Comparison of ENCODE assay signal across 22 mouse cellular contexts in the genomic region with DNA sequence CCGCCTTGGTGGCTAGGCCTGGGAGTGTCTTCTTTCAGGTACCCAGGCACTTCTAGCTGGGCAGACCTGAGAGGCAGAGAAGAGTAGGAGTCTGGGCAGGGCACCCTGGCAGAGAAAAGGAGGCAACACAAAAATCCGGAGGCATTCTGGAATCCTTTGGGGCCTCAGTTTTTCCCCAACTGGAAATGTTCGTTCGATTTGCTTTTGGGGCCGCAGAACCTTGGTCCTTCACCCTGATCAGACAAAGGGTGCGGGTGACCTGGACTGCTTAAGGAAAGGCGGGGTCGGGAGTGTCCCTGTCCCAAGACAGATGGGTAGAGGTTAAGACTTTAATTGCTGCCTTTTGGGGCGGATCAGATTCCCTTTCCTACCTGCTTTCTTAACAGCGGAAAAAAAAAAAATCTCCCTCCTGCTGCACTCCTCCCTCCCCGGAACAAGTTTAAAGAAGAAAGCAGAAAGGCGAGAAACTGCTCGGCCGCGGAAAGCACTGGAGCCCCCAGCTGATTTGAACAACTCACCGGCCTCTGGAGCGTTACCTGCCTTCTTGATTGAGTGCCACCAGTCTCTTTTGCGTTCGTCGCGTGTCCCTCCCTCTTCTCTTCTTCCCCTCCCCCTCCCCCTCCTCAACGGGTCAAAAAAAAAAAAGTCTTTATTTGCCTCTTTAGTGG. TPM values are rescaled to one million over a fixed set of nuclear protein-coding genes. Genes with fewer than 3 reads are reported as not detected.
DNase-seq lines count a peak whose midpoint lies in the region; ATAC-seq and TF ChIP-seq lines count a peak whose summit lies in the region.
"Had no signal": no experiment of that assay in that cellular context is flagged by ENCODE, and none has a peak within 500 bp of the region (broad histone marks: within the 10 kb centered on the region; RNA-seq: fewer than 3 reads in every experiment).

No protein-coding gene starts in this region.

- no peak overlapping the region for H3K27ac ChIP-seq in neural tube, embryonic 15.5 days (replicated peaks)
- peak overlapping the region; percentile 72 for H3K27ac ChIP-seq in forebrain, embryonic 13.5 days
- H3K27ac ChIP-seq in gastrocnemius, adult 2 months, result no peak overlapping the region
- H3K27ac ChIP-seq: heart, embryonic 10.5 days; limb, embryonic 15.5 days; macrophage had no signal

- intact Hi-C loops in gastrocnemius, adult 2 months (cut with DNase I), result no loop called here

- DNase-seq in cerebellum, postnatal 25 days, result peak; percentile 7 to 38
- peak; percentile 59 for DNase-seq in neural tube, embryonic 10.5 days (ENCODE audit: extremely low spot score, low spot score)
- DNase-seq in gastrocnemius, adult 2 months, result no peak
- no peak for DNase-seq in urinary bladder, adult 2 months (ENCODE audit: low spot score)
- DNase-seq in lung, adult 2 months, result no peak
- DNase-seq: adrenal gland, postnatal 25 days; heart, postnatal 36 days; kidney, adult 11 months; kidney, postnatal 14 days; lung, adult 18-20 months; thymus, postnatal 25 days had no signal

- H3K27me3 ChIP-seq in neural tube, embryonic 15.5 days (replicated peaks), result peaks cover 84% of the 10 kb centered on the region
- H3K27me3 ChIP-seq in forebrain, embryonic 13.5 days, result peaks cover 86% of the 10 kb centered on the region

- ATAC-seq in cerebellum, adult (ENCODE audit: insufficient number of reproducible peaks, low FRiP score, low TSS enrichment), result no peak
- no peak for ATAC-seq in neural tube, embryonic 15.5 days (ENCODE audit: low FRiP score)
- no peak for ATAC-seq in forebrain, embryonic 13.5 days

- H3K36me3 ChIP-seq in neural tube, embryonic 15.5 days, result no peaks in the 10 kb centered on the region
- H3K36me3 ChIP-seq in forebrain, embryonic 13.5 days (ENCODE audit: poor library complexity, severe bottlenecking), result no peaks in the 10 kb centered on the region
- H3K36me3 ChIP-seq: G1E; heart, embryonic 10.5 days; limb, embryonic 15.5 days had no signal

- no peak overlapping the region for H3K9ac ChIP-seq in neural tube, embryonic 15.5 days (replicated peaks)
- peak overlapping the region; percentile 67 for H3K9ac ChIP-seq in forebrain, embryonic 13.5 days
- H3K9ac ChIP-seq: limb, embryonic 15.5 days had no signal

- 0 out of 2 replicates have a peak, but pooled peaks cover 3% of the 10 kb centered on the region for H3K9me3 ChIP-seq in neural tube, embryonic 15.5 days (replicated peaks)
- H3K9me3 ChIP-seq in forebrain, embryonic 13.5 days (replicated peaks), result no peaks in the 10 kb centered on the region
- H3K9me3 ChIP-seq: heart, embryonic 10.5 days; limb, embryonic 15.5 days had no signal

- H3K4me1 ChIP-seq in neural tube, embryonic 15.5 days, result peaks cover 25% of the 10 kb centered on the region
- H3K4me1 ChIP-seq in forebrain, embryonic 13.5 days, result peaks cover 46% of the 10 kb centered on the region
- H3K4me1 ChIP-seq in lung, adult 2 months (ENCODE audit: control insufficient read depth, insufficient read depth, low read length), result no peaks in the 10 kb centered on the region

- TF ChIP-seq CTCF in gastrocnemius, adult 2 months (IDR thresholded peaks at IDR 0.05), result no peak
- TF ChIP-seq CTCF in lung, adult 2 months (IDR thresholded peaks at IDR 0.05; ENCODE audit: insufficient read depth, low read length), result no peak

- no peak overlapping the region for H3K4me3 ChIP-seq in neural tube, embryonic 15.5 days (replicated peaks)
- H3K4me3 ChIP-seq in forebrain, embryonic 13.5 days, result peak overlapping the region; percentile 49
- no peak overlapping the region for H3K4me3 ChIP-seq in gastrocnemius, adult 2 months
- H3K4me3 ChIP-seq in lung, adult 2 months (replicated peaks; ENCODE audit: extremely low read depth, low read depth, low read length), result no peak overlapping the region
- H3K4me3 ChIP-seq: erythroblast, embryonic 14.5 days had no signal

- no peak overlapping the region for H3K4me2 ChIP-seq in neural tube, embryonic 15.5 days
- peak overlapping the region; percentile 78 for H3K4me2 ChIP-seq in forebrain, embryonic 13.5 days

- WGBS in neural tube, embryonic 15.5 days, result 1% methylated on average over 22 of the region's 22 CpGs
- 4% methylated on average over 22 of the region's 22 CpGs for whole genome bisulfite sequencing in forebrain, embryonic 13.5 days
- WGBS in lung, adult 2 months, result 8% methylated on average over 22 of the region's 22 CpGs

- TF ChIP-seq POLR2A in lung, adult 2 months (IDR thresholded peaks at IDR 0.05; ENCODE audit: borderline replicate concordance, extremely low read depth, low read depth, low read length), result no peak

RNA-seq across cellular contexts. Expression of a gene that starts 2.3 kb away (rescaled TPM):
- not detected in 2 replicates for polyA plus RNA-seq in neural tube, embryonic 15.5 days (2015; fragmentation: Nextera tagmentation; extraction: Ambion mirVana)
- polyA plus RNA-seq in forebrain, embryonic 13.5 days (2015; fragmentation: Nextera tagmentation; extraction: Ambion mirVana), result 13.6 and 38.7 TPM in 2 replicates
- total RNA-seq in gastrocnemius, adult 2 months (2021), result not detected
- polyA plus RNA-seq in urinary bladder, adult 2 months (2012; rRNA removed), result not detected in 2 replicates
- polyA plus RNA-seq in lung, adult 2 months (2012; rRNA removed), result 0.08 TPM in 2 replicates
- total RNA-seq: adrenal gland, postnatal 25 days; G1E; gastrocnemius, adult 8-10 months; heart, postnatal 36 days; layer of hippocampus, postnatal 25 days had no signal
- polyA plus RNA-seq: erythroblast, embryonic 14.5 days; G1E; limb, embryonic 15.5 days; macrophage; stomach, embryonic 14.5 days had no signal

Comparison
In these comparisons a context has a peak if more than half of its experiments do, and no peak if none do; other contexts are left out.
1. DNase-seq: peak in cerebellum, postnatal 25 days (2 of 2) and neural tube, embryonic 10.5 days (single experiment); none in gastrocnemius, adult 2 months (single experiment), urinary bladder, adult 2 months (single experiment) and lung, adult 2 months (single experiment).
2. RNA of a gene that starts 2.3 kb away (polyA plus RNA-seq): 13.6 to 38.7 TPM in forebrain, embryonic 13.5 days; 0.08 TPM in lung, adult 2 months, not detected in neural tube, embryonic 15.5 days and not detected in urinary bladder, adult 2 months; every median in the first group is over 10 times any median in the second.